Mouse (Mus musculus) G1E (cell line): ENCODE results near the gene Samm50. TPM values are rescaled to one million over a fixed set of nuclear protein-coding genes. Genes with fewer than 3 reads are reported as not detected.

Experiments
- ATAC-seq: 2 replicates; pipeline ENCODE4 v1.8.0; 2016; ENCODE audit warnings: mild to moderate bottlenecking; ENCODE audit not compliant: insufficient number of reproducible peaks, poor library complexity, low FRiP score, severe bottlenecking; ENCODE audit errors: extremely low read depth
- DNase-seq: peaks from one replicate; pipeline ENCODE4 v3.0.0; 2012; ENCODE audit warnings: low spot score
- H3K27me3 ChIP-seq: 2 replicates; pipeline ENCODE4 v1.6.1; 2012; ENCODE audit warnings: mild to moderate bottlenecking, low read length, inconsistent platforms; ENCODE audit not compliant: insufficient read depth
- H3K36me3 ChIP-seq: replicated peaks from 2 replicates; pipeline ENCODE3; 2012; ENCODE audit warnings: mild to moderate bottlenecking, inconsistent platforms
- H3K4me1 ChIP-seq: 2 replicates; pipeline ENCODE4 v1.6.1; 2012; ENCODE audit warnings: low read depth, low read length, inconsistent platforms, mixed read lengths; ENCODE audit not compliant: insufficient read depth
- H3K4me3 ChIP-seq: 2 replicates; pipeline ENCODE4 v1.5.1; 2012; ENCODE audit warnings: low read depth, mild to moderate bottlenecking, inconsistent platforms, low read length, moderate library complexity, mixed read lengths
- H3K9me3 ChIP-seq: replicated peaks from 2 replicates; pipeline ENCODE4 v1.6.1; 2012; ENCODE audit warnings: inconsistent platforms
- CTCF ChIP-seq: IDR thresholded peaks from 2 replicates; pipeline ENCODE4 v1.5.1; 2012; ENCODE audit warnings: low read depth, low read length, inconsistent platforms, mixed read lengths
- GATA1 ChIP-seq: IDR thresholded peaks from 2 replicates; pipeline ENCODE4 v1.6.1; 2012; ENCODE audit warnings: borderline replicate concordance, low read length, inconsistent platforms, mixed read lengths
- GATA2 ChIP-seq: IDR thresholded peaks from 2 replicates; pipeline ENCODE4 v1.6.1; 2012; ENCODE audit warnings: low read depth, low read length, inconsistent platforms, borderline replicate concordance
- POLR2AphosphoS5 ChIP-seq: IDR thresholded peaks from 2 replicates; pipeline ENCODE4 v1.6.1; 2012; ENCODE audit warnings: low read depth, low read length, inconsistent platforms; ENCODE audit not compliant: insufficient replicate concordance
- TAL1 ChIP-seq: conservative IDR thresholded peaks from 2 replicates; pipeline ENCODE4 v1.6.1; 2012; ENCODE audit warnings: low read depth, low read length, inconsistent platforms, mixed read lengths
- polyA plus RNA-seq: library from polyadenylated mRNA; stranded (reverse); fragments of >175 nt; gene quantifications from 2 replicates; pipeline ENCODE4 v1.2.3, GENCODE M21; 2012
- total RNA-seq, 2 experiments: library from RNA; stranded (forward) in 1 of 2; stranded (reverse) in 1 of 2; fragments of 200-1000 nt in 1 of 2; fragments of >200 nt in 1 of 2; fragmentation: Nextera tagmentation in 1 of 2; gene quantifications; 2 replicates each; pipeline ENCODE4 v1.2.3; 2014 to 2017

Samm50 gene
- total and polyA plus RNA-seq, 3 experiments, result 46.5 to 61.4 (median 51.2) TPM

DNA sequence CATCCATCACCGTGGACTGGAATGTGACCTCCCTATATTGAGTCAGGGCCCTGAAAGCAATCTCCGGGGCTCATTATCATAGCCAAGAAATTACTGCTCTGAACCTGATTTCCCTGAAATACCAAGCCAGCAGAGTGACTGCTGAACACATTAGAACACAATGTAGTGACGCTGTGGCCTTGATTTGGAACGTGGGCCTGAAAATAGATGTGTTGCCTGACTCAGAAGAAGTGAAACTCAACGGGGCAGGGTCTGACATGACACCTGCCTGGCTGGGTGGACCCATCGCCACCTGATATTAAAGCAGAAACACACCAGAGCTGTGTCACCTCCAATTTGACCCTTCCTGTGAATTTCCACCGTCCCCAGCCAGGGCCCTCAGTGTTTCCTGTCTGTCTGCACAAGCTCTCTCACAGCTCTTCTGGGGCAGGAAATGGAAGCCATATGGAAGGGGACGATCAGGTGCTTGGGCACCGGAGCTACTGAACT lies 26.8 kb downstream of the Samm50 start:
- H3K36me3 ChIP-seq, result peaks cover 31% of the 10 kb centered on the region
- no peak for DNase-seq
- no peaks in the 10 kb centered on the region for H3K4me1 ChIP-seq
- TF ChIP-seq GATA2, result no peak
- no peak for TF ChIP-seq TAL1
- no peak overlapping the region for H3K4me3 ChIP-seq
- no peaks in the 10 kb centered on the region; the same call in 1 of the 2 replicates for H3K9me3 ChIP-seq
- ATAC-seq, result no peak
- no peaks in the 10 kb centered on the region for H3K27me3 ChIP-seq

DNA sequence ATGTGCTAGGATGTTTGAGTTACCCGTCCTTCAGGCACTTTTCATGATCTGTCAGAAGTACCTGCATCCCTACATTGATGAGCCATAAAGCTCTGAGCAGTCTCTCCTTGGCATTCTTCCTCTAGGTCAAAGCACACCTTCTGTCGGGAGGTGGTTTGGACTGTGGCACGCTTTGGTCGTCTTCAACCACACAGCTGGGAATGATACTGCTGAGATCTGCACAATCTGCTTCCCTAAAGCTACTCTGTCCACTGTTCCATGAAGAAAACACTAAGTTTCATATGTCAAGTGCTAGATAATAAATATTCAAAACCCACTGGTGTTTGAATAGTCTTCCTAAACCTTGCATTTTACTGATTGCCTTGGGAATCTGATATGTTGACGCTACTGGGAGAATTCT lies 29.5 kb downstream of the Samm50 start:
- no peaks in the 10 kb centered on the region for H3K4me1 ChIP-seq
- DNase-seq, result no peak

DNA sequence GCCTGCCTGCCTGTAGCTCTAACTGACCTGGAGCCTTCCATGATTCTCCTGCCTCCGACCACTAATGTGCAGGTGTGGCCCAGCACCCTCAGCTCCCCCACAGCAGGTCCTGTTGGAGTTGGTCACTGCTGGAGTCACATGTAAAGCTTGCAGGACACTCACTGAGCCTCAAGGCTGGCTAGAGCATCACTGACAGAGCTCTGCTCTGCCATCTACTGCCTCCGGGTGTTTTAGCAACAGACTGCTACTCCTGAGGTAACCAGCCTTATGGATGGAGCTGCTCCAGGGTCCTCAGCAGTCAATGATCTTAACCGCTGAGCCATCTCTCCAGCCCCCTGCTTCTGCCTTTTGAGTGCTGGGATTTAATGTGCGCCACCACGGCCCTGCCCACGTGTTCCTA lies 31.4 kb downstream of the Samm50 start:
- ATAC-seq, result no peak
- Histone ChIP-seq H3K36me3 (no peaks in the 10 kb centered on the region), H3K4me1 (no peaks in the 10 kb centered on the region), H3K9me3 (peaks cover 9% of the 10 kb centered on the region), H3K27me3 (no peaks in the 10 kb centered on the region), H3K4me3 (no peak overlapping the region)
- no peak for TF ChIP-seq GATA2
- TF ChIP-seq TAL1, result no peak
- TF ChIP-seq CTCF, result no peak
- TF ChIP-seq GATA1, result no peak
- no peak for DNase-seq

More for the DNA sequence above, 29.5 kb downstream of the Samm50 start:
- no peaks in the 10 kb centered on the region for H3K27me3 ChIP-seq
- TF ChIP-seq GATA2, result no peak
- no peak for TF ChIP-seq CTCF
- H3K36me3 ChIP-seq, result peaks cover 5% of the 10 kb centered on the region
- no peak for ATAC-seq
- no peak overlapping the region for H3K4me3 ChIP-seq
- H3K9me3 ChIP-seq, result peaks cover 4% of the 10 kb centered on the region; the same call in 1 of the 2 replicates

DNA sequence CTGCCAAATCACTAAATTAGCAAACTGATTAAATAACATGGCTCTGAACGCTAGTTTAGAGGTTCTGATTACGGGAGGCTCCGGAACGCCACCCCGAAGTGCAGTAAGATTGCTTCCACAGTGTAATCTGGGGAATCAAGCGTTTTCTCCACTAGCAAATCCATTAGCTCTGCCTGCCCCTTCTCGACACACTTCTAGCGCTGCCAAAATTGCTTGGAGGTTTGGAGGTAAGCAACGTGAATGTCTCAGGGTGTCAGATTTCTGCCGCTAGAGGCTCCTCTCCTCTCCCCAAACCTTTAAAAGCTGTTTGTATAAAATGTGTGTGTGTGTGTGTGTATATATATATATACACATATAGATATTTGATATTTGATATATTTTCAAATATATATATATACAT lies 32.7 kb downstream of the Samm50 start:
- no peaks in the 10 kb centered on the region for H3K27me3 ChIP-seq
- no peaks in the 10 kb centered on the region for H3K4me1 ChIP-seq
- H3K4me3 ChIP-seq, result no peak overlapping the region
- DNase-seq (no peak), ATAC-seq (no peak)
- no peaks in the 10 kb centered on the region for H3K36me3 ChIP-seq
- peaks cover 13% of the 10 kb centered on the region for H3K9me3 ChIP-seq
- TF ChIP-seq CTCF (no peak), TAL1 (no peak), POLR2AphosphoS5 (no peak), GATA2 (no peak), GATA1 (no peak)

DNA sequence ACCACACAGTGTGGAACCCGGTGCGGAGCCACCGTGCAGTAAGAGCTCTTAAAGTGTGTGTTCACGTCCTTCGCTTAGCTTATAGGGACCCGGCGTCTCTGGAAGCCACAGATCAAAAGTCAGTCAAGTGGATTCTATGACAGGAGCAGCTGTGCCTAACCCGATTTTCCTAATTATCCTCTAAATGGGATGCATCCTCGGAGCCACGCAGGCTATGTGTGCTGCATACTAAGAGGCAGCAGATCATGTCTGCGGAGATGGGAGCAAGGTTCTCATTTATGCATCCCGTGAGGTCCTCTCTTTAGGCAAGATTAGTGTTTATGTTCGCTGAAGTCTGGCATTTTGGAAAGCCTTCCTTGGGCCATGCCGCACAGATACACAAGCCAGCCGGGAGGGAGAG lies 34.9 kb downstream of the Samm50 start:
- H3K27me3 ChIP-seq, result no peaks in the 10 kb centered on the region
- H3K9me3 ChIP-seq, result peaks cover 30% of the 10 kb centered on the region
- ATAC-seq (no peak), DNase-seq (no peak)
- no peaks in the 10 kb centered on the region for H3K36me3 ChIP-seq
- H3K4me3 ChIP-seq, result no peak overlapping the region
- H3K4me1 ChIP-seq, result no peaks in the 10 kb centered on the region
- no peak for TF ChIP-seq POLR2AphosphoS5
- TF ChIP-seq GATA2, result no peak
- TF ChIP-seq GATA1, result no peak
- no peak for TF ChIP-seq CTCF
- no peak for TF ChIP-seq TAL1

DNA sequence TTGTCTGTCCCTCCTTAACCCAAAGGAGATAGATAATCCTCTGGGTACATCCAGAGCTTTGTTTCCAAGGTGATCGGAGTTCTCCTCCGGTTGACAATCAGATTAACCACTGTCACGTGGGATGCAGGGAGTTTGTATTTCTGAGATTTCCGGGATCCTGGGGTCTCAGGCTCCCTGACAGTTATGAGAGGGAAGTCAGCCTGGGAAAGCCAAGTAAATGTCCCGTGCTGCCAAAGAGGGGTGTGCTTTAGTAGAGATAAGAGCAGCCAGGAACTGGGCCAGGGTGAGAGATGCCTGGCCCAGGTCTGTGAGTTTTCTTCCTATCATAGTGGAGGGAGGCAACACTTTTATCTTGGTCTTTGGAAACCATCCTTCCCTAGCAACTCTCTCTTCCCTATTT lies 38.6 kb downstream of the Samm50 start:
- DNase-seq, result no peak
- Histone ChIP-seq H3K27me3 (no peaks in the 10 kb centered on the region), H3K9me3 (peaks cover 57% of the 10 kb centered on the region), H3K36me3 (no peaks in the 10 kb centered on the region), H3K4me3 (no peak overlapping the region), H3K4me1 (no peaks in the 10 kb centered on the region)
- ATAC-seq, result no peak
- TF ChIP-seq POLR2AphosphoS5 (no peak), CTCF (no peak), GATA2 (no peak), GATA1 (no peak), TAL1 (no peak)

DNA sequence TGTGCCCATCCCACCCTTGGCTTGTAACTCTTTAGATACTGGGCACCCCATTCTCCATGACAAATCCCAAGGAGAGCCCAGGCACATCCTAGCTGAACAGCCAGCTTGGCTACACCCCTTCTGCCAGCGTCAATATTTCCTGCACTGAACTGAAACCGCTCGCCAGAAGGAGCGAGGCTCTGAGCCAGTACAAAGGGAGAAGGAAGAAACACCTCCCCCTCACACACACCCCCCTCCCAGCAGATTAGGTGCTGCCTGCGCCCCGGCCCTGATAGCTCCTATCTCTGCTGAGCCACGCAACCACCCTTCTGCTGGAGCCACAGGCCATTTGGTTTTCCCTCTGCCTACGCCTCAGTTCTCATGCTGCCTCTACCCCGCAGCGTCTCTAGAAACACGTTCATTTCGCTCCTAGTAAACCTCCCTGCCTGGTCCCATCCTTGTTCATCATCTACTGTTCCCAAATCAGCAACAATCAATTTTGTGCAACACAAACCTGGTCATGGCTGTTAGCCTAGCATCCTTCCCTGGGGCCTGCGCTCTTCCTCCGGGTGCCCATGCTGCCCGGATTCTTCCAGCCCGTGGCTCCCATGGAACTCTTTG lies 39.2 kb downstream of the Samm50 start:
- Histone ChIP-seq H3K4me3 (no peak overlapping the region), H3K36me3 (no peaks in the 10 kb centered on the region), H3K27me3 (no peaks in the 10 kb centered on the region), H3K9me3 (peaks cover 59% of the 10 kb centered on the region), H3K4me1 (no peaks in the 10 kb centered on the region)
- ATAC-seq (no peak), DNase-seq (no peak)
- TF ChIP-seq POLR2AphosphoS5 (no peak), TAL1 (no peak), GATA1 (no peak), CTCF (no peak), GATA2 (no peak)
